Mouse (Mus musculus) intestine, embryonic 15.5 days (tissue): ENCODE data around the gene Lyz1. TPM values are rescaled to one million over a fixed set of nuclear protein-coding genes. Genes with fewer than 3 reads are reported as not detected.

Experiments
- ATAC-seq: fragments of 200-750 bp; cut with Nextera tagmentation; 2 replicates; pipeline ENCODE4 v1.8.0; 2017; ENCODE audit warnings: moderate TSS enrichment, moderate library complexity
- H3K27ac ChIP-seq: fragments of 300-500 bp; sonication (generic); 2 replicates; pipeline ENCODE4 v1.5.1; 2015; ENCODE audit warnings: mild to moderate bottlenecking, inconsistent platforms
- H3K27me3 ChIP-seq: fragments of 300-500 bp; sonication (generic); replicated peaks from 2 replicates; pipeline ENCODE4 v1.6.1; 2015; ENCODE audit warnings: inconsistent platforms
- H3K36me3 ChIP-seq: fragments of 300-500 bp; sonication (generic); 2 replicates; pipeline ENCODE4 v1.6.1; 2015; ENCODE audit warnings: inconsistent platforms
- H3K4me1 ChIP-seq: fragments of 300-500 bp; sonication (generic); replicated peaks from 2 replicates; pipeline ENCODE4 v1.6.1; 2015; ENCODE audit warnings: inconsistent platforms
- H3K4me2 ChIP-seq: fragments of 300-500 bp; sonication (generic); replicated peaks from 2 replicates; pipeline ENCODE4 v1.6.1; 2015; ENCODE audit warnings: mild to moderate bottlenecking, inconsistent platforms
- H3K4me3 ChIP-seq: fragments of 300-500 bp; sonication (generic); replicated peaks from 2 replicates; pipeline ENCODE4 v1.5.1; 2015; ENCODE audit warnings: inconsistent platforms
- H3K9ac ChIP-seq: fragments of 300-500 bp; sonication (generic); 2 replicates; pipeline ENCODE4 v1.6.1; 2015; ENCODE audit warnings: inconsistent platforms
- H3K9me3 ChIP-seq: fragments of 300-500 bp; sonication (generic); 2 replicates; pipeline ENCODE4 v1.6.1; 2016; ENCODE audit warnings: inconsistent platforms
- WGBS: fragments of 180-500 bp; shearing (Covaris S2); methylation state at CpG from one replicate; pipeline ENCODE4 v1.1.7; 2015; 5-methylcytosine and 5-hydroxymethylcytosine counted together
- polyA plus RNA-seq: library from polyadenylated mRNA; unstranded; fragments of >200 nt; fragmentation: Nextera tagmentation; extraction: Ambion mirVana; gene quantifications from 2 replicates; pipeline ENCODE4 v1.2.1, GENCODE M21; 2015

The Lyz1 gene
- 12.9 and 15.4 TPM in 2 replicates for polyA plus RNA-seq

DNA sequence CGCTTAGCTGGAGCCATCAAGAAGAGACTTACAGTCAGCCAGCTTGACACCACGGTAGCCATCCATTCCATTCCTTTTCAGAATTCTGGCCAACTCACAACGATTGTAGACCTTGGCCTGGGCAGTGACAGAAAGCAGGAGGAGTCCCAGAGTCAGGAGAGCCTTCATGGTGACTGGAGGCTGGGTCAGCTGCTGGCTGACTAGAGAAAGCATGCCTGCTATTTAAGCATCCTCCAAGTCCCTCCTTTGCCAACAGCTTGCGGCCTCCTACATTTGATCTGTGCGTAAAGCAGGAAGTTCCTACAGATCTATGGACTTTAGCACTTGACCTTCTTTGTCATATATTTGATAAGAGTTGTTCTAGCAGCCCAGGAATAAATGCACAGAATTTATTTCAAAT, at the start of gene Lyz1:
TSS of gene Lyz1 (minus strand) at position 198 of the 400 bp plus-strand sequence.
- no peaks in the 10 kb centered on the region for H3K9me3 ChIP-seq
- 51% methylated on average over 5 of the region's 5 CpGs for WGBS
- H3K36me3 ChIP-seq, result no peaks in the 10 kb centered on the region
- ATAC-seq, result no peak
- no peak within 1 kb of the TSS for H3K27ac ChIP-seq
- H3K27me3 ChIP-seq, result no peaks in the 10 kb centered on the region
- no peaks in the 10 kb centered on the region for H3K4me1 ChIP-seq
- H3K4me2 ChIP-seq, result no peak within 1 kb of the TSS
- H3K4me3 ChIP-seq, result no peak within 1 kb of the TSS
- no peak within 1 kb of the TSS for H3K9ac ChIP-seq

DNA sequence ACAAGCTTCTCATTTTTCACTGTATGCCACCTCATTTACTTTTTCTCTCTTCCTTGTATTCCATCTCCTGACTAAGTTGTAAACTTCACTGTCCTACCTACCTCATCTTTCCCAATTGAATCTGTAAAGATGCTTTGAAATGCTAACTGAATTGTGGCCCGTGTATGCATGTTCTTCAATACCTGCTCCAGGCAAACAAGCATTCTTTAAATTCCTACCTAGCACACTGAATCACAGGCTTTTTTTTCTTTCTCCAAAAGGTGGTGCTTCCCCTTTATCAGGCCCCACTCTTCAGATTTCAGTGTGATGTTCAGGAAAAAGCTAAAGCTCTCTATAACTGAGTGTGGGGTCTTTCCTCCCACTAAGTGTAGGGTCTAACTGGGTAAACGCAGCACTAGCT, 49.7 kb upstream of the Lyz1 start:
- Histone ChIP-seq H3K9ac (no peak overlapping the region), H3K27ac (no peak overlapping the region), H3K4me1 (no peaks in the 10 kb centered on the region), H3K36me3 (no peaks in the 10 kb centered on the region), H3K9me3 (no peaks in the 10 kb centered on the region), H3K4me3 (no peak overlapping the region), H3K27me3 (no peaks in the 10 kb centered on the region), H3K4me2 (no peak overlapping the region)
- 73% methylated on average over 2 of the region's 2 CpGs for WGBS
- ATAC-seq, result no peak

DNA sequence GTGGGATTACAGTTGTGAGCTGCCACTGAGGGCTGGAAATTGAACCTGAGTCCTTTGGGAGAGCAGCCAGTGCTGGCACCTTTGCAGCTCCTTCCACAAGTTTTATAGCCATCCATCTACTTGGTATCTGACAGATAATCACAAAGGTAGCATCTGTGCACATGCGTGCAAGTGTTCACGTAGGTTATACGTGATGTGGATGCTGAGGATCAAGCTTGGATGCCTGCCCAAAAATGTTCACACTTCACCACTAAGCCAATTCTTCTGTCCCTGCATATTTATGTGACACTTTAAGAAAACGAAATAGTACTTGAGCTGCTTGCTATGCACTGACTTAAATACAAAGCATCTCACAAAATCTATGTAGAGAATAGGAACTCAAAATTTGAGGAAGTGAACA, 48.4 kb upstream of the Lyz1 start:
- ATAC-seq, result no peak
- Histone ChIP-seq H3K9ac (no peak overlapping the region), H3K9me3 (no peaks in the 10 kb centered on the region), H3K4me2 (no peak overlapping the region), H3K4me3 (no peak overlapping the region), H3K4me1 (no peaks in the 10 kb centered on the region), H3K36me3 (no peaks in the 10 kb centered on the region), H3K27ac (no peak overlapping the region), H3K27me3 (no peaks in the 10 kb centered on the region)
- 76% methylated on average over 4 of the region's 4 CpGs for WGBS

DNA sequence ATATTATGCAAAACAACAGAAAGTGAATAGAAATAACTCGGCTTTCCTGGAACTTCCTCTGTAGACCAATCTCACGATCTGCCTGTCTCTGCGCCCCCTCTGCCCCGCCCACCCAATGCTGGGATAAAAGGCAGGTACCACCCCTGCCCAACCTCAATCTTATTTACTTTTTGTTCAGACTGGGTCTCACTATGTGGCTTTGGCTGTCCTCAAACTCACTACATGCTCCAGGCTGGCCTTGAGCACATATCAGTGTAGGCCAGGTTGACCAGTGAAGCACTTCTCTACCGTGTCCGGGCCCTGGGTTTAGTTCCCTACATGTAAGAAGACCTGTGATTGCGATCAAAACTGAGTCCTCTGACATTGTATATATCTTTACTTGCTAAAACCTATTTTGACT, 46.6 kb upstream of the Lyz1 start:
- H3K4me1 ChIP-seq, result no peaks in the 10 kb centered on the region
- H3K9me3 ChIP-seq, result no peaks in the 10 kb centered on the region
- no peak overlapping the region for H3K4me2 ChIP-seq
- 83% methylated on average over 7 of the region's 7 CpGs for WGBS
- H3K27ac ChIP-seq, result no peak overlapping the region
- H3K27me3 ChIP-seq, result no peaks in the 10 kb centered on the region
- no peak overlapping the region for H3K9ac ChIP-seq
- ATAC-seq, result no peak
- H3K36me3 ChIP-seq, result no peaks in the 10 kb centered on the region
- no peak overlapping the region for H3K4me3 ChIP-seq

DNA sequence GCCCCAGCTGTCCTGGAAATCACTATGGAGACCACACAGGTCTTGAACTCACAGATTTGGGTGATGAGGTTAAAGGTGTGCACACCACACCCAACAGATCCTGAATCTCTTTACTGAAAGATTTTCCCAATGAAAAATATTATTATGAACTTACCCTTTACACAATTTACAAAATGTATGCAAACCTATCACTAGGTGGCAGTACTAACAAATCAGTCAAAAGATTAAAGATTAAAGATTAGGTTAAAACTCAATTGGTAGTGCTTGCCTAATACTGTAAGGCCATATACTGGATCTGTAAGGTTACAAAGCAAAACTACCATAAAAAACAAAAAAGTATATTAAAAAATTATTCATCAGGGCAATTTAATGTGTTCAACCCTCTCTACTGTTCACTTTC, 45.3 kb upstream of the Lyz1 start:
- Histone ChIP-seq H3K4me1 (no peaks in the 10 kb centered on the region), H3K4me2 (no peak overlapping the region), H3K36me3 (no peaks in the 10 kb centered on the region), H3K27me3 (no peaks in the 10 kb centered on the region), H3K4me3 (no peak overlapping the region), H3K9me3 (no peaks in the 10 kb centered on the region), H3K9ac (no peak overlapping the region), H3K27ac (no peak overlapping the region)
- ATAC-seq, result no peak

DNA sequence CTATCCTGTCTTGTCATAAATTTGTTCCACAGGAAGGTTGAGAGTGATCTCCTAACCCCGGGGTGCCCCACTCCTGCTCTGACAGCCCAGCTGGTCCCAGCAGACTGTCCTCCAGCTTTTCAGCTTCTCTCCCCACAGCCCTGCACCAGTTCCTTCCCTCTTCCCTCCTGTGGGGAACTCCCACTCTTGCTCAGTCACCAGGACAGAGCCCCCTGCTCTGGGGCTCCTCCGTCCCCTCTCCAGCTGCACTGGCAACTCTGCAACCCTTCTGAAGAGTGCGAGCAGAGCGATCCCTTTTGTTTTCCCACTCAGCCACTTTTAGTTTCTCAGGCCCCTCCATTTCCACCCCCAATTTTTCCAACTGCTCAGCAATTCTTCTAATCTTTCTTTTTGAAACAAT, 43.0 kb upstream of the Lyz1 start:
- WGBS, result 31% methylated on average over 4 of the region's 4 CpGs
- Histone ChIP-seq H3K36me3 (no peaks in the 10 kb centered on the region), H3K4me2 (no peak overlapping the region), H3K9me3 (no peaks in the 10 kb centered on the region), H3K4me1 (no peaks in the 10 kb centered on the region), H3K27me3 (no peaks in the 10 kb centered on the region), H3K9ac (no peak overlapping the region), H3K27ac (no peak overlapping the region), H3K4me3 (no peak overlapping the region)
- 0 out of 2 replicates have a peak, but pooled peaks have one; percentile 38 for ATAC-seq

DNA sequence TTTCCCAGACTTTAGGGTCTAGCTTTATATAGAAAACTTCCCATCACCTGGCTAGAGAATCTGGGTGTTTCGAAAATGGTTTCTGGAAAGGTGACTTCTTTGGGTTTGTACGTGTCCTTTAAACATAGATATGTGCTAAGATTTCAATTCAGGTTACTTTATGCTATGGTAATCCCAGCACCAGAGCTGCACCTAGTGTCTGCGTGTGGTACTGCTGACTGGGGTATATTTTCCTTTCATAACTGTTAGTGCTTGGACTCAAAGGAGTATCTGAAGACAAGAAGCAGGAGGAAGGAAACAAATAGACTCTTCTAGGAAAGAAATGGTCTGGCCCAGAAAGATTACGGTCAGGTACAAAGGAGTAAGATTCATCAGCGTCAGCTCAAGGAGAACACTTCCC, 37.9 kb upstream of the Lyz1 start:
- no peaks in the 10 kb centered on the region for H3K4me1 ChIP-seq
- WGBS, result 75% methylated on average over 5 of the region's 5 CpGs
- no peak for ATAC-seq
- no peak overlapping the region for H3K27ac ChIP-seq
- H3K4me2 ChIP-seq, result no peak overlapping the region
- no peak overlapping the region for H3K9ac ChIP-seq
- H3K36me3 ChIP-seq, result no peaks in the 10 kb centered on the region
- H3K4me3 ChIP-seq, result no peak overlapping the region
- H3K9me3 ChIP-seq, result no peaks in the 10 kb centered on the region
- no peaks in the 10 kb centered on the region for H3K27me3 ChIP-seq

DNA sequence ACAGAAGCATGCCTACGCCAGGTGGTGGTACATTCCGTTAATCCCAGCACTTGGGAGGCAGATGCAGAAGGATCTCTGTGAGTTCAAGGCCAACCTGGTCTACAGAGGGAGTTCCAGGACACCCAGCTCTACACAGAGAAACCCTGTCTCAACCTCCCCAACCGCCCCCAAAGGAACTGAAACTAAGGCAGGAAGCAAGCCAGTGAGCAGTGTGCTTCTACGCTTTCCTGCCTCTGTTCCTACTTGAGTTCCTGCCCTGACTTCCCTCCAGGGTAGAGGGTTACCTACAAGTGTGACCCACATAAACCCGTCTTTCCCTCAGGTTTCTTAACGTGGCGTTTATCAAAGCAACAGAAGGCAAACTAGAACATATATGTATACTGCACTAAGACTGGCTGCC, 31.1 kb upstream of the Lyz1 start:
- H3K36me3 ChIP-seq, result no peaks in the 10 kb centered on the region
- no peaks in the 10 kb centered on the region for H3K4me1 ChIP-seq
- no peak overlapping the region for H3K4me3 ChIP-seq
- H3K9me3 ChIP-seq, result no peaks in the 10 kb centered on the region
- no peak overlapping the region for H3K9ac ChIP-seq
- ATAC-seq, result no peak
- H3K27me3 ChIP-seq, result no peaks in the 10 kb centered on the region
- no peak overlapping the region for H3K4me2 ChIP-seq
- H3K27ac ChIP-seq, result no peak overlapping the region
- 88% methylated on average over 7 of the region's 7 CpGs for WGBS

DNA sequence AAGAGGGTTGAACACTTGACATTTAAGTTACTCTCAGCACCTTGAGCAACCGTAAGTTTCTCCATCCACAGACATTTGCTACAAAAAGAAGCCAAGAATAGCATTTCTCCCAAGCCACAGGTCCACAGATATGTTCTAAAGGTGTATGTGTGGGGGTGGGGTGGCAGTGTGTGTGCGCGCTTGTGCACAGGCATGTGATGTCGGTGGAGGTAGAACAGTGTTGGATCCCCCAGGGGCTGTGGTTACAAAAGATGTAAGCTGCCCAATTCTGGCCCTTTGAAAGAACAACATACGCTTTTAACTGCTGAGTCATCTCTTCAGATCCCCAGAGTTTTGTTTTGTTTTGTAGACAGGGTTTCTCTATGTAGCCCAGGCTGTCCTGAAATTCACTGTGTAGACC, 30.0 kb upstream of the Lyz1 start:
- H3K27me3 ChIP-seq, result no peaks in the 10 kb centered on the region
- ATAC-seq, result no peak
- H3K4me2 ChIP-seq, result no peak overlapping the region
- no peak overlapping the region for H3K9ac ChIP-seq
- H3K4me1 ChIP-seq, result no peaks in the 10 kb centered on the region
- H3K4me3 ChIP-seq, result no peak overlapping the region
- no peaks in the 10 kb centered on the region for H3K36me3 ChIP-seq
- H3K27ac ChIP-seq, result no peak overlapping the region
- 95% methylated on average over 5 of the region's 5 CpGs for WGBS
- H3K9me3 ChIP-seq, result no peaks in the 10 kb centered on the region

DNA sequence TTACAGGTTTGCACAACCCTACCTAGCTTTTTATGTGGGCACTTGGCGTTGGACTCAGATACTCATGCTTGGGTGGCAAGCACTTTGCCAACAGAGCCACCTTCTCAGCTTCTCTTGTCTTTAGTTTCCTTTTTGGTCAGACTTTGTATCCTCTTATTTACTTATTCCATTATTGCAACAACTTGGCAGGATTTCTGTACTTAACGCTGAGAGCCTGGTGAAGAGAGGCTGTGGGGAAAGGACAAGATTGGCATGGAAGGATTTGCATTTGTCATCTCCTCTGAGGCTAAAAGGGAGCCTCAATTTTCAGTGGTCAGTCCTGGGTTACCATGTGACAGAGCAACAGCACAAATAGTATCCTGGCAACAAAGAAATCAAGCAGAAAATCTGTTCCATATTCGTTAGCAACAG, 27.9 kb upstream of the Lyz1 start:
- no peak overlapping the region for H3K27ac ChIP-seq
- H3K36me3 ChIP-seq, result no peaks in the 10 kb centered on the region
- no peak overlapping the region for H3K9ac ChIP-seq
- no peak for ATAC-seq
- no peak overlapping the region for H3K4me2 ChIP-seq
- no peak overlapping the region for H3K4me3 ChIP-seq
- 83% methylated on average over 3 of the region's 3 CpGs for WGBS
- H3K4me1 ChIP-seq, result no peaks in the 10 kb centered on the region
- H3K9me3 ChIP-seq, result no peaks in the 10 kb centered on the region
- H3K27me3 ChIP-seq, result no peaks in the 10 kb centered on the region

DNA sequence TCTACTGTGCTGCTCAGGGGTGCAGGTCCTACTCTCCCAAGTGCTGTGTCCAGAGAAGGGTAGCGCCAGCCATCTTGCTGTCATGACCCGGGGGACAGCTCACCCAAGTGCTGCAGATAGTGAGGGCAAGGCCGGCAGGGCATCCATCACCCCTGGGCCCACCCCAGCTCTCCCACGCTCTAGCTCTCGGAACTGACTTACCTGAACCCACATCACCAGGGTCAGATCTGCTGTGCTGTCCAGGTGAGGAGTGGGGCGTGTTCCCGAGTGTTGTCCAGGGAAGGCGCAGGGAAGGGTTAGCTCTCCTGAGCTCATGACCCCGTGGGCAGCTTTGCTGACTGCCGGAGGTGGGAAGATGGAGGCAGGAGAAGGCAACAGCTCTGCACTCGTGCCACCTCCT, 23.7 kb upstream of the Lyz1 start:
- Histone ChIP-seq H3K4me3 (no peak overlapping the region), H3K4me1 (no peaks in the 10 kb centered on the region), H3K9ac (no peak overlapping the region), H3K27ac (no peak overlapping the region), H3K36me3 (no peaks in the 10 kb centered on the region), H3K4me2 (no peak overlapping the region), H3K27me3 (no peaks in the 10 kb centered on the region), H3K9me3 (no peaks in the 10 kb centered on the region)
- 87% methylated on average over 11 of the region's 11 CpGs for WGBS
- no peak for ATAC-seq

DNA sequence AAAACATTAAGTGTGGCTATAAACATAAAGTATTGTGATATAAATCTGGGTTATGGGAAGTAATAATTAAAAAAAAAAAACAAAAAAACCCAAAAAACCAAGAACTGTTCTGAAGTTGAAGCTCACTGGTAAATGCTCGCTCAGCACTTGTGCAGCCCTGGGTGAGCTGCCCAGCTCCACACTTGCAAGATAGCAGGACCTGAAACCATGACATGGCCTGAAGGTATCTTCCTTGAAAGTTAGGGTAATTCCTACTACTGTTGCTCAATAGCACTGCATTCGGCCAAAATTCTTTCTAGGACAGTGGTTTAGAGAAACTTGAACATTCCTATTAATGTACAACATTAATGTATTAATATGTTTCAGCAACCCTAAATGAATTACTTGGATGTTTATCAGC, 20.5 kb upstream of the Lyz1 start:
- H3K27me3 ChIP-seq, result no peaks in the 10 kb centered on the region
- no peak overlapping the region for H3K27ac ChIP-seq
- H3K9ac ChIP-seq, result no peak overlapping the region
- no peaks in the 10 kb centered on the region for H3K4me1 ChIP-seq
- H3K36me3 ChIP-seq, result no peaks in the 10 kb centered on the region
- H3K9me3 ChIP-seq, result no peaks in the 10 kb centered on the region
- ATAC-seq, result no peak
- no peak overlapping the region for H3K4me2 ChIP-seq
- 92% methylated on average over 2 of the region's 2 CpGs for WGBS
- H3K4me3 ChIP-seq, result no peak overlapping the region

DNA sequence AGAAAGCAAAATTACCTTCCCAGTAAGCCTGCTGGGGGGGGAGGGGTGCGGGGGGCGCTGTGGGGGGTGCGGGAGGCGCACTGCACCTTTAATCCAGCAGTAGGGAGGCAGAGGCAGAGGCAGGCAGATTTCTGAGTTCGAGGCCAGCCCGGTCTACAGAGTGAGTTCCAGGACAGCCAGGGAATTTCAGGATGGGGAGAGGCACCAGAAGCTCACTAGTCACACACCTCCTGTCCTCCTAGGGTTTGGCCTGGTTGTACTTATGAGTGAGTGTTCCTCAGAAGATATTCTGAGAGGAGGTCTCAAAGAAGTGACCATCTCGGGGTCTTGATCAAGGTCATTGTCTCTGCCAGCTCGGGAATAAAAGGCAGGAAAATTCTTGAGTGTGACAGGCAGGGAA, 19.5 kb upstream of the Lyz1 start:
- no peaks in the 10 kb centered on the region for H3K4me1 ChIP-seq
- no peak overlapping the region for H3K4me2 ChIP-seq
- ATAC-seq, result no peak
- no peaks in the 10 kb centered on the region for H3K36me3 ChIP-seq
- H3K9ac ChIP-seq, result no peak overlapping the region
- H3K9me3 ChIP-seq, result no peaks in the 10 kb centered on the region
- H3K27me3 ChIP-seq, result no peaks in the 10 kb centered on the region
- 84% methylated on average over 8 of the region's 8 CpGs for WGBS
- no peak overlapping the region for H3K27ac ChIP-seq
- no peak overlapping the region for H3K4me3 ChIP-seq

DNA sequence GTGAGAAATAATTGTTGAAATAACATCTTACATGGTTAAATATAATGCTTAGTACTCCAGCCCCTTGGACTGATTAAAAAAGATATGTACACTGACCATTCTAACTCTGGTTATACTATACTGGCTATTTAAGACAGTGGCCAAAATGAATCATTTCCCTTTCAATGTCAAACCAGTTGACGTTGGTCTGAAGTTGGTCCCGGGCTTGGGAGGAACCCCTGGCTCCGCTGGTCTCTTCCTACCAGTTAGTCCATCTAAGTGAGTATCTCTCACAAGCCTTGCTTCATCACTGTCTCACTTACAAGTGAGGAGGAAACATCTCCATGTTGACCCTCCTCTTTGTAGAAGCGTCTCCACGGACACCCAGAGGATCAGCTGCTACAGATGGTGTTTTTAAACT, 11.7 kb upstream of the Lyz1 start:
- no peak overlapping the region for H3K9ac ChIP-seq
- whole genome bisulfite sequencing, result 79% methylated on average over 5 of the region's 5 CpGs
- no peak overlapping the region for H3K4me2 ChIP-seq

More for the DNA sequence above, 11.7 kb upstream of the Lyz1 start:
- ATAC-seq, result no peak
- no peaks in the 10 kb centered on the region for H3K9me3 ChIP-seq
- H3K36me3 ChIP-seq, result no peaks in the 10 kb centered on the region
- no peak overlapping the region for H3K27ac ChIP-seq
- H3K4me1 ChIP-seq, result no peaks in the 10 kb centered on the region
- H3K4me3 ChIP-seq, result no peak overlapping the region
- H3K27me3 ChIP-seq, result no peaks in the 10 kb centered on the region
